Mouse (Mus musculus): ENCODE data around the gene Abcb9.
A peak's percentile ranks its signal among the peaks of the same experiment; 100 is the strongest.

Gene Abcb9

DNA sequence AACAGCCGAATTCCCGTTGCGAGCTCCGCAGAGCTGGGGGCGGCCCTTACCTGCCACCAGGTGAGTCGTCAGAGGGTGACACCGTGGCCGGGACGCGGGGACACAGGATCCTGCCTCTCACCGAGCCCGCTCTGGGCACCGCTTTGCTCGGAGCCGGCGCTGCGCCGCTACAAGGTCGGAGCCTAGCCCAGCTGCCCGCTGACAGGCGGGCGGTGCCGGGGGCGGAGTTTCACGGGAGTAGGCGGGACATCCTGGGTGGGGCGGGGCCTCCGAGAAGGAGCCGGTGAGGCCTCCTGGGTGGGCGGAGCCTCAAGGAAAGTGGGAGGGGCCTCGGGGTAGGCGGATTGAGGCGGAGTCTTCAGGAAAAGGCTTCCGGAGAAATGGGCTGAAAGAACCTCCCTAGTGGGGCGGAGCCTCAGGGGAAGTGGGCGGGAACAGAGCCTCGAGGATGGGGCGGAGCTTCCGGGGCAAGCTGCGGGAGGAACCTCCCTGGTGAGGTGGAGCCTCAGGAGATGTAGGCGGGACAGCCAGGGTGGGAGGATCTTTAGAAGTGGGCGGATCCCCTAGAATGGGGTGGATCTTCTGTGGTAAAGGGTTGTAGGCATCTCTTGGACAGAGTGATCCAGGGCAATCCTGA, at the start of gene Abcb9:
Gene Abcb9 (minus strand): TSS at position 203 of the 637 bp plus-strand sequence.
- peak; percentile 91 for DNase-seq (ENCODE audit: low read depth, low spot score)

DNA sequence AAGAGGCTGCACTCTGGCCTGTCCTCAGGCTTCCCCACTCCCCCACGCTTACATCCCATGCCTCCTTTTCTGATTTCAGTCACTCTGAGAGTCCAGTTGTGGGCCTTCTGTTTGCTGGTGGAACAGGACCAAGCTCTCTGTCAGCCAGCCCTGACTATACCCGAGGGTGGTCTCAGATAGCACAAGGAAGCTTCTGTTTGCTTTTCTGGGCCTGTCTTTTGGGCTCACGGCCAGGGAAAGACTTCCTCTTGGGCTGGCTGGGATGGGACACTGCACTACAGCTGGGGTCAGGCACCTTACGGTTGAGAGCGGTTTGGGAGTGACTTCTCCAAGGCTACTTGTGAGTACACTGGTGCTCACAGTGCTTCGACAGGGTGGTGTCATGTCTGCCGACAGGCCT, 42.5 kb upstream of the Abcb9 start:
- DNase-seq (ENCODE audit: low read depth, low spot score): no peak

DNA sequence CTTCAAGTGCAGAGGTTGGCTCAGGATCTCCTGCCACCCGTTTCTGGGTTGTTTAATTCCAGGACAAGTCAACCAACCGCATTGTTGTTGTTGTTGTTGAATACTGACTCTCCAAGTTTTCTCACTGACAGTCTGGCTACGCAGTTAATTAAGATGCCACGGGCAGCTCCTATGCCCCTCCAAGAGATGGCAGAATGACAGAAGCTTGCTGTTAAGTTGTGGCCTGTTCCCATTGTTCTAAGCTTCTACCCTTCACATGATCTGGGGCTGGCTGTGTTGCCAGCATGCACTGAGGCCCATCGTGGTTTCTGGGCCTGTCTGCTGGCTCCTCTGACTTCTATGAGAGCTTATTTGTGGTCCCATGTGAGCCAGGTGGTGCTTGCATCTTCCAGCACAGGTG, 38.7 kb upstream of the Abcb9 start:
- no peak for DNase-seq (ENCODE audit: low read depth, low spot score)

DNA sequence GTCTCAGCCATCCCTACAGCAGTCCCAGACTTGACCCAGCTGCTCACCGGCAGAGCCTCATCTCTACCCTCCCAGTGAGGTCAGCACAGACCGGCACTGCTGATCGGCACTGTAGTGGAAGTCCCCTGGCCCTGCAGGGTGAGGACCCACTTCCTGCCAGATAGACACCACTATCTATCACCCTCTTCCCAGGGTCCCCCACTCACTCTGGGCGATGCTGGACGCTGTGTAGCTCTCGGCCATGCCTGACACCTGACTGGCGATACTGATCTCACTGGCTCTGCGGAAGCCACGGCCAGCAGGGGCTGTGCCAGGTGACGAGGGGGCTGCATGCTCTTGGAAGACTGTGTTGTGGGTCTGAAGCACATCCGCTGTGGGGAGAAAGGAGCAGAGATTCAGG, 29.5 kb upstream of the Abcb9 start:
- DNase-seq (ENCODE audit: low read depth, low spot score): no peak

DNA sequence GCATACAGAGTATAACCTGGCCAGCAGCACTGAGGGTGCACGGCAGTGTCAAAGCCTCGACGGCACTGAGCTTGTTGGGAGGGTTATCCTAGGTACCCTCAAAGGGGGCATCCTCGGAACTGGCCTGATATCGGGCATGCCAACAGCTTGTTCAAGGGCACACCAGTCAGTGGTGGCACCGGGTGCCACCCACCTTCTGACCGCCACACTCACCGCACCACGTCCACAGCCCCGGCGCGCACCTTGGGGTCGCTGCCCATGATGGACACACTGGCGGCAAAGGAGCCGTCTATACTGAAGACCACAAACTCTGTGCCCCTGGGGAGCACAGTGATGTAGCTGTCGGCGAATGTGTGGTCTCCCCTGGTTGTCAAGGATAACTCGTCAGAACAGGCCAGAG, 26.8 kb upstream of the Abcb9 start:
- DNase-seq (ENCODE audit: low read depth, low spot score): no peak

DNA sequence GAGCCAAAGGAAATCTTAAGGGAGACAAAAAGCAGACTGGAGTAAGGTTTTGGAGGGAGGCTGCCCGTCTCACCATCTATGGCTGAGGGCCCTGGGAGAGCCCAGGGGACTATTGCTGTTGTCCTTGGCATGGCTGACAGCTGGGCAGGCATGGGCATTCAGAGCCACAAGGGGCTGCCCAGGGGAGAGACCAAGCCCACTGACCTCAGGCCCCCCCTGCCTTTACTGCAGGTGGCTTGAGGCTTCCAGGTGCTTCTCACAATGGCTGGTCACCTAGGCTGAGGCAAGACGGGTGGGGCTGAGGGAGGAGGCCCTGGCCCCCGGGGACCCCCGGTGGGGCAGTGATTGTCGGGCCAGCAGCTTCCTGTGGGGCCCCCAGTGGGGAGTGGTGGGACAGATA, 23.6 kb upstream of the Abcb9 start:
- DNase-seq (ENCODE audit: low read depth, low spot score): no peak

DNA sequence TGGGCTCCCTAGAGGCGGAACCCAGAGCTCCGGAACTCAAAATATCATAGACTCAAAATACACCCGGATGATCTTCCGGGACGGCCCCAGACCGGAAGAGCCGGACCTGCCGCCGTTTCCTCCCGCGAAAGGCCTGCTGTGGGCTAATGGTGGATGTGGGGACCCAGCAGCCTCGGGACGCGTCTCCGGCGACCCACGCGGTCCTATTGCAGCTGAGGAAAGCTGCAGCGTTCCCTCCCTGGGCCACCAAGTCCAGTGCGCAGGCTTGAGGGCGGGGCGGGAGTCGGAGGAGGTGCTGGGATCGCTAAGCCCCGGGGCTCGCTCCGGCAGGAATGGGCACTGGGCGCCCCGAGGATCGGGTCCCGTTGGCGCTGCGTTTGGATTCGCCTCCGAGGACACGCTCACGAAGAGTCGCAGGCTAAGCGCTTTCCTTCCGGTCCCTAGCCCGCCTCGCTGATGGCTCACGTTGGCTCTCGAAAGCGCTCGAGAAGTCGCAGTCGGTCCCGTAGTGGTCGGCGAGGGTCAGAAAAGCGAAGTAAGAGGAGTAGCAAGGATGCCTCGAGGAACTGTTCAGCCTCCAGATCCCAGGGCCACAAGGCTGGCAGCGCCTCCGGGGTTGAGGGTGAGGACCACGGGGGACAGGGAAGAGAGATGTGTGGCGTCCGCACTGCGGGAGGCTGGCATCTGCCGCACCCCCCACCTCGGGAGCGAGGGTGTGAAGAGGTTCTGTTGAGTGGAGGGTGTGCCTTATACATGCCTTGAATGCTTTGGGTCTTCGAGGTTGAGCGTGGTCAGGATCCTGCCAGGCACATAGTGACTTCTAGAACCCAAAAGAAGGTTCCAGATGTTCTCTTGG, 20.6 kb upstream of the Abcb9 start, which contains the start of gene Arl6ip4:
Gene Arl6ip4 (plus strand): TSS at position 100 of the 856 bp plus-strand sequence.
- DNase-seq (ENCODE audit: low read depth, low spot score): peak; percentile 86

DNA sequence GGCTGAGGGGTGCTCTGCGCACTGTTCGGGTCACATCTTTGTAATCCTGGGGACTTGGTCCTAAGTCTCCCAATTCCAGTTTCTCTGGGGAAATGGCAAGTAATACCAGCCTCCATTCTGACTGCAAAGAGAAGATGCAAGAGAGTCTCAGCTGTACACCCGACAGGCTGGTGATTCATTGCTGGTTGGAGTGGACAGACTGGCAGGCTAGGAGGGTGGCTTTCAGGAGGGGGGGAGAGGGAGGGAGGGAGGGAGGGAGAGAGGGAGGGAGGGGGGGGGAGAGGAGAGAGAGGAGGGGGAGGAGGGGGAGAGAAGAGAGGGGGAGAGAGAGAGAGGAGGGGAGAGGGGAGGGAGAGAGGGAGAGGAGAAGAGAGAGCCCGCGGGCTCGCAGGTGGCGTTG, 19.9 kb upstream of the Abcb9 start:
- DNase-seq (ENCODE audit: low read depth, low spot score): peak; percentile 16

DNA sequence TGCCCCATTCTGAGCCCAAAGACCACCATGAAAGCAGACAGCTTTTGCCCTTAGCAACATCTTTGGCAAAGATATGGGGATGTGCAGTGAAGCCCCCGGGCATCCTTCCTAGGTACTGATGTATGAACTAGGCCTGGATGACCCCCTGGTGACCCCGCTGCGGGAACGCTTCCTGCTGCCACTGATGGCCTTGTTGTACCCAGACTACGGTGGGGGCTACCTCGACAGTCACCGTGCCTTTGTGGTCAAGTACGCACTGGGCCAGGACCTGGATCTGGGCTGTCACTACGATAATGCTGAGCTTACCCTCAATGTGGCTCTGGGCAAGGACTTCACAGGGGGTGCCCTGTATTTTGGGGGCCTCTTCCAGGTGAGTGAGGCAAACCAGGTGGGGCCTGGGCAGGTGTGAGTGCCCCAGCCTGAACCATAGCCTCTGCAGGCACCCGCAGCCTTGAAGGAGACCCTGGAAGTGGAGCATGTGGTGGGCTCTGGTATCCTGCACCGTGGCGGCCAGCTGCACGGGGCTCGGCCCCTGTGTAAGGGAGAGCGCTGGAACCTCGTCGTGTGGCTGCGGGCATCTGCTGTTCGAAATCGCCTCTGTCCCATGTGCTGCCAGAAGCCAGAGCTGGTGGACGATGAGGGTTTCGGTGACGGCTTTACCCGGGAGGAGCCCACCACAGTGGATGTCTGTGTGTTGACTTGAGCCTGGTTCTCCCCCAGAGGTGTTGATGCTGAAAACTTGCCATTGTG, 18.9 kb upstream of the Abcb9 start:
- no peak for DNase-seq (ENCODE audit: low read depth, low spot score)

DNA sequence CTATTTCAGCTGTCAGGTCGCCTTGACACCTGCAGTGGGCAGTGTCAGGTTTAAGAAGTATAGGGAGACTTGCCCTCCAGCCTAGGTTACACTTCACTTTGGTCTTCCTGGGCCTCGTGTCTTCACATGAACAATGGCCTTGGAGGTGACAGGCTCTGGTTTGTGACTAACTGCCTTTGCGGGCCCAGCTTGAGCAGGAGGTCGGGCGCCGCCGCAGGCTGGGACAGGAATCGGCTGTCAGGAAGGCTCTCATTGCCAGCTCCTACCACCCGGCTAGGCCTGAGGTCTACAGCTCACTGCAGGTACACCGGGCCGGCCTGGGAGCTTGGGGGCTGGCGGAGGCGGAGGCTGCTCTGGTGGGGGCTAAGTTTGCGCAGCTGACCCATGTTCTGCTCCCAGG, 17.4 kb upstream of the Abcb9 start:
- DNase-seq (ENCODE audit: low read depth, low spot score): peak; percentile 49

DNA sequence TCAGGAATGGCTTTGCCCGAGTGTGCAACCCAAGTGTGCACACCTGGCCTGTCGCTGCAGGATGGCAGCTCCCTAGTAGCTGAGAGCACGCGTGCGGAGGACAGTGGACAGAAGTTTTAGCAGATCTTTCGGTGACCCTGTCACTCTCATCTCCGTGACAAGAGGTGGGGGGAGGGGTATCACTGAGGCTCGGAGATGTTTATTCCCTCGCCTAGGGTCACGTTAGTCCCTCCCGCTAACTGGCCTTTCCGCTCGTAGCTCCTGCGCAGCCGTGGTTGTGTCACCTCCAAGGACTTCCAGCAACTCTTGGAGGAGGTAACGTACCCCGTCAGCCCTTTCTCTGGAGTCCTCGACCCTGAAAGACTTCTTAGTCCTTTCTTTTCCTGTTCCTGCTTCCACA, 16.9 kb upstream of the Abcb9 start:
- peak; percentile 28 for DNase-seq (ENCODE audit: low read depth, low spot score)

DNA sequence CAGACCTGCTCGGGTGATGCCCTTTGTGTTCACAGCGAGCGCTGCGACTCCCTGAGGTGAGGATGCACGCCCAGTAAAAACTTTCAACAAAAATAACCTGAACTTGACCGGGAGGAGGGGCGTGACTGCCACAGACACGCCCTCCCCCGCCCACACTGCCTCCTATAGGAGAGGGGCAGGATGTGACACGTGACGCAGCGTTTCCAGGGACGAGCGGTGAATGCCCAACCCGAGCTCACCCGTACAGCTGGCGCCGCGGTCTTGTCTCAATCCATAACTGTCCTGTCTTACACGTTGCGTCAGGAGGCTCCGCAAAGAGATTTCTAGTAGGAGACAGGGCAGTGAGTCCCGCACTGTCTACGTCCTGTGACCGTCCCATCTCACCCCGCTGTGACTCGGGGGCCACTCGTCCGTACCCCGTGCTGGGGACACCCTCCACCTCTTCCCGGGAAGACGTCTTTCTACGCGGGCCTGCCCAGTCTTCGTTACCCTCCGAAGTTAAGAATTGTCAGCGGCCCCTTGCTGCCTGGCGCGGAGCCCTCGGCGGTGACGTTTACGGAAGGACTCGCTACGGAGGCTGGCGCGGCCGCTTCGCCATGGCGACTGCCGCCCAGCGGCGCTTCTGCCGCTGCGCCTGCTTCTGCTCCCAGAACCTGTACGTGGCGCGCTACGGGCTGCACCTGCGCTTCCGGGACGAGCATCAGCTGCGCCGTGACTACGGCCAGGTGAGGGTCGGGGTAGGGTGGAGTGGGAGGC, 16.3 kb upstream of the Abcb9 start, which contains the start of gene Ogfod2:
Gene Ogfod2 (plus strand): TSS at position 556 of the 756 bp plus-strand sequence.
- peak; percentile 97 for DNase-seq (ENCODE audit: low read depth, low spot score)

DNA sequence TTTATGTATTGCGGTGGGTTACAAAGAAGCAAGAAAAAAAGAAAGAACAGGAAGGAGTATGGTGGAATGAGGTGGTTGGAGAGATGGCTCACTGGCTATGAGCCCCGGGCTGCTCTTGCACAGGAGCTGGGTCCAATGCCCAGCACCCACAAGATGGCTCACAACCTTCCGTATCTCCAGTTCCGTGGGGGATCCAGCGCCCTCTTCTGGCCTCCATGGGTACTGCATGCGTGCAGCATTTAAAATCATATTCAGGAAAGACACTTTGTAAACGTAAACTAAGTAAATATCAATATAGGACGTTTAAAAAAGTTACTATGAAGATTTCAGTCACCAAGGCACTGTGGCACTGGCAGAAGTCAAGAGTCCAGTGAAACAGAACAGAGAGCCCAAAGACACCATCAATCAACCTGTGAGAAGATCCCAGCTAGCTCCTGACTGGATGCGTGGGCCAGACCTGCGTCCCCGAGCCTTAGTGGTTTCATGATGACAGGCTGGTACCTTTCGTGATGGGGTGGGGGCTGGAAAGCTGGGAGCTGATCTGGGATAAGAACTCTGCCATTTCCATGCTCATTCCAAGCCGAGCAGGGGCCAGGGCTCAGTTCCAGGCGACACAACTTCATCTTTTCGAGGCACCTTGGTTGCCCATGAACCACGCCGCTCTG, 15.6 kb upstream of the Abcb9 start:
- peak; percentile 61 for DNase-seq (ENCODE audit: low read depth, low spot score)

DNA sequence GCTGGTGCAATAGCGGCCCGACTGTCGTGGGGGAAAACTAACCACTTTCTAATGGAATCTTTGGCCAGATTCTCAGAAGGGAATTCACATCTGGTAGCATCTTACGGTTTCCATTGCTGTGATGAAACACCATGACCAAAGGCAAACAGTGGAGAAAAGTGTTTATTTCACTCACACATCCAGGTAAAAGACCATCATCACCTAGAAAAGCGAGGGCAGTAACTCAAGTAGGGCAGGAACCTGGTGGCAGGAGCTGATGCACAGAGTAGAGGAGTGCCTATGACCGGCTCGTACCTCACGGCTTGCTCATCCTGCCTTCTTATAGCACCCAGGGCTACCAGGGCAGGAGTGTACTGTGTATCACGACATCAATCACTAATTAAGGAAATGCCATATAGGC, 8.0 kb upstream of the Abcb9 start:
- no peak for DNase-seq (ENCODE audit: low read depth, low spot score)

DNA sequence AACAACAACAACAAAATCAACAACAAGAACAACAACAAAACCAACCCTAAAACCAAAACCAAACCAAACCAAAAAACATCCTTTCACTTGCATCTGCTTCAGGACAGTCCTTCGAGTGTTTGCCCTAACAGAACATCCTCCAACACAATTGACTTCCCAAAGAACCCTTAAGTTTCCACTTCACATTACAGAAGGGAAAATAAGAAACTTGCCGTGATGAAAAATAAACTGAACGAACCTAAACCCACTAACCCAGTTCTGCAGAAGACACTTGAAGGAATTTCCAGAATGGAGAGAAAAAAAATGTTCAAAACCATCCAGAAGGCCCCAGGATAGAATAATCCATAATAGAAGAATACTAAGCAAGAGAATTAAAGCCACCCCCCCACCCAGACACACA, 7.4 kb upstream of the Abcb9 start:
- no peak for DNase-seq (ENCODE audit: low read depth, low spot score)

DNA sequence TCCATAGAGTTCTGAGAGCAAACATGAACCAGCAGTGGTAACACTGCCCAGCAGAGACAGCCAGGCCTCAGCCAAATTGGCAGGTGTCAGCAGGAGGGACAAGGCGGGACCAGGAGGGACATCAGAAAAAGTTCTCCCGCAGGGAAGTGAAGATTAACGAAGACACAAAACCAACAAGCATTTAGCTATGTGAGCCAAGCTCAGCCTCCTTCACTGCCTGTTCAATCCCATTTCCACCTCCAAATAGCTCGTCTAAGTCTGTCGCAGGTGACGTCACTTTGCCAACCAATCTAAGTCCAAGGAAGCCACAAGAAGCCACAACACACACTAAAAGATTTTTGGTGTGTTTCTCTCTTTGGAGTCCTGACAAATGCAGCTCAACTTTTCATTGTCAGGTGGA, 6.7 kb upstream of the Abcb9 start:
- DNase-seq (ENCODE audit: low read depth, low spot score): no peak

DNA sequence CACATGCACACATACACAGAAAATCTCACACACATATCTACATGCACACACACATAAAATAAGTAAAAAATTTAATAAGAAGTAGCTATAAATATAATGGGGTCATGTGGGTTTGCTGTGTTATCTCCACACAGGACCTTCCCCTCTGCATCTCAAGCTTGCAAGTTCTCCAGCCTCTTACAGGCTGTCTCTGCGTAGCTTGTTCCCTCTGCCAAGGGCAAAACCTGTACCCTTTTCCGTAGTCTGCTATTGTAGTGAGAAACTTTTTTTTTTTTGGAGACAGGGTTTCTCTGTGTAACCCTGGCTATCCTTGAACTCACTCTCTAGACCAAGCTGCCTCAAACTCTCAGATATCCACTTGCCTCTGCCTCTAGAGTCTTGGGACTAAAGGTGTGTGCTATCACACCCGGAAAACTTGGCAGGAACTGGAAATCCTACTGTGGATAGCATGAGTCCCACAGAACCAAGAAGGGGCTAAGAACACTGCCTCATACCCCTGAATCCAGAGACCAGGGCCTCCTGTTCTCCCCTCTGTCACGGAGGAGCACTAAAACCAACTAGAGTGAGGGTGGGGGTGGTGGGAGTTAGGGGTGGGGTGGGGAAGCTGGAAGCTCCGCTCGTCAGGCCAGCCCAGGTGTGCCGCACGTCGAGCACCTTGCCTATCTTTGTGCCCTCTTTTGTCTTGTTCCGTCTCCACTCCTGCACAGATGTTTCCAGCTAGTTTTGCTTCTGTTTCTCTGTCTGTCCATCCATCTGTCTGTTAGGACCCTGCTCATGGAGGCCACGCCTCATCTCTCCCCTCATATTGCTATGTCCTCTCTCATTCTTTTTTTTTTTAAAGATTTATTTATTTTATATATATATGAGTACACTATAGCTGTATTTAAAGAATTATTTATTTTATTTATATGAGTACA, 4.8 kb upstream of the Abcb9 start:
- DNase-seq (ENCODE audit: low read depth, low spot score): no peak

DNA sequence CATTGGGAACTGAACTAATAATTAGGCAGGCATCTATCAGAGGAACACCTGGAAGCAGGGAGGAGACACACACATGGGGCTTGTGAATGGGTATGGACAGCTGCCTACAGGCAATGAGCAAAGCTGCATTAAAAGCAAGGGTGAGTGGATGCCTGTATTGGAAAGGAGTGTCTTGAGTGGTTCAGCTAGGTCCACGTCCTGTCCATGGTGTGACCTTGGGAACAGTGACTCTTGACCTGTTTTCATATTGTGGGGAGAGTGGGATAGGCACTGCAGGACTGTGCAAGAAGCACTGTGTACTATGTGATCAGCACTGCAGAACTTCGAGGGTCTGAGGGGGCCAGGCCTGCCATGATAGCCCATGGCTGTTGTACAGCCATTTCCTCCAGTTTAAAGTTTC, 3.3 kb upstream of the Abcb9 start:
- DNase-seq (ENCODE audit: low read depth, low spot score): no peak

DNA sequence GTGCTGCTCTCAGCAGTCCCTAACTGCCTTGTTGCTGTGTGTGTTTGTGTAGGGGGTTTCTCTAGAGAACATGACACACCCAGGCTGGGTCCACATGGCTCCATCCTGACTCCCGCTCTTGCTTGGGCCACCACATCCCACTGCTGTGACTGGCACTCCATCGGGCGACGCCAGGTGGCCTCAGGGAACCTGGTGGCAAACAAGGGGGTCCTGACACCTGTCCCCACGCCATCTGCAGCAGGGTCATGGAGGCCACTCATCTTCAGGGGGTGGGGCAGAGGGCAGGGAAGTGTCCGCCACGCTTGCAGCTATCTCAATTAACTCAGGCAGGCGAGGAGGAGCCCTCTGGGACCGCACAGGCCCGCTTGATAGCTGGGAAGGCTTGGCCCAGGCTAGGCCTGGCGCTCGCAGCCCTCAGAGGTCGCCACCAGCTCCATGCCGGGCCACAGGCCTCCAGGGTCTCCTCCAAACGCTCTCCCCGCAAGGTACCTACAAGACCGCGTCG, 469 bp downstream of the Abcb9 start:
- DNase-seq (ENCODE audit: low read depth, low spot score): no peak

Data from mesoderm, embryonic 11.5 days (tissue).